In genomic region chr7:120150257-120150656, GRCm38 (mm10) we compare ENCODE assay signal across 15 mouse cellular contexts. TPM values are rescaled to one million over a fixed set of nuclear protein-coding genes. Genes with fewer than 3 reads are reported as not detected.
DNase-seq lines count a peak whose midpoint lies in the region; ATAC-seq lines count a peak whose summit lies in the region.
"Had no signal": no experiment of that assay in that cellular context is flagged by ENCODE, and none has a peak within 500 bp of the region (broad histone marks: within the 10 kb centered on the region; RNA-seq: fewer than 3 reads in every experiment).

No protein-coding gene starts in this region.

- 0 out of 2 replicates have a peak, but pooled peaks cover 2% of the 10 kb centered on the region for H3K27me3 ChIP-seq in embryonic facial prominence, embryonic 10.5 days (replicated peaks; ENCODE audit: low read depth, poor library complexity, severe bottlenecking)
- H3K27me3 ChIP-seq: neural tube, embryonic 12.5 days had no signal

- DNase-seq in layer of hippocampus, adult 9-11 months = peak; percentile 38
- DNase-seq in layer of hippocampus, adult 18-20 months (ENCODE audit: low spot score in 2 of 2) = no peak
- peak; percentile 22 for DNase-seq in brain, adult 2 months (ENCODE audit: low read depth, low spot score)
- peak; percentile 48 for DNase-seq in embryonic facial prominence, embryonic 10.5 days (ENCODE audit: low spot score)
- peak; percentile 61 for DNase-seq in mesoderm, embryonic 11.5 days (ENCODE audit: low read depth, low spot score)
- no peak for DNase-seq in cerebellum, adult 8-10 months
- DNase-seq: heart, adult 2 months; right cerebral cortex, postnatal 4 days had no signal

- WGBS in embryonic facial prominence, embryonic 10.5 days = 10% methylated on average over 3 of the region's 3 CpGs

- ATAC-seq in erythroblast, adult 5-6 weeks (replicated peaks; ENCODE audit: low FRiP score, poor library complexity, severe bottlenecking) = no peak
- ATAC-seq: forebrain, embryonic 13.5 days; hindbrain, embryonic 16.5 days had no signal

- no peaks in the 10 kb centered on the region for H3K36me3 ChIP-seq in embryonic facial prominence, embryonic 10.5 days (replicated peaks)
- H3K36me3 ChIP-seq: neural tube, embryonic 12.5 days had no signal

- no peak overlapping the region for H3K4me3 ChIP-seq in embryonic facial prominence, embryonic 10.5 days
- H3K4me3 ChIP-seq: forebrain, embryonic 13.5 days; heart, adult 2 months; neural tube, embryonic 12.5 days had no signal

- H3K9me3 ChIP-seq in embryonic facial prominence, embryonic 10.5 days = no peaks in the 10 kb centered on the region
- H3K9me3 ChIP-seq: forebrain, embryonic 13.5 days; neural tube, embryonic 12.5 days had no signal

- H3K27ac ChIP-seq in embryonic facial prominence, embryonic 10.5 days (replicated peaks) = 0 out of 2 replicates have a peak overlapping the region, but pooled peaks have one; percentile 3
- H3K27ac ChIP-seq: forebrain, embryonic 13.5 days; heart, adult 2 months; neural tube, embryonic 12.5 days had no signal

- H3K4me1 ChIP-seq in embryonic facial prominence, embryonic 10.5 days = peaks cover 13% of the 10 kb centered on the region
- H3K4me1 ChIP-seq: forebrain, embryonic 13.5 days; neural tube, embryonic 12.5 days had no signal

RNA-seq across cellular contexts. Expression of gene Zp2, which starts 5.2 kb away (rescaled TPM):
- total RNA-seq in layer of hippocampus, adult 18-20 months (2021) = under 1 TPM in 1 of 2 experiments, not detected in 1; 0.13 TPM
- 0.06 and 0.16 TPM in 2 replicates for polyA plus RNA-seq in embryonic facial prominence, embryonic 10.5 days (2016; fragmentation: Nextera tagmentation; extraction: Ambion mirVana)
- total RNA-seq in erythroblast, adult 5-6 weeks (2015; ENCODE audit: low replicate concordance) = not detected in 2 replicates
- total RNA-seq in erythroblast, adult 5-6 weeks (2017; ENCODE audit: low replicate concordance) = not detected in 2 replicates
- total RNA-seq: megakaryocyte, adult 5-6 weeks; MEL had no signal
- polyA plus RNA-seq: forebrain, embryonic 13.5 days; hindbrain, embryonic 16.5 days; limb, embryonic 11.5 days; neural tube, embryonic 12.5 days had no signal

RNA-seq across cellular contexts. Expression of gene Anks4b, which starts 23.4 kb away (rescaled TPM):
- under 1 TPM; 0.30 to 0.32 TPM for total RNA-seq in layer of hippocampus, adult 18-20 months (2021)
- polyA plus RNA-seq in embryonic facial prominence, embryonic 10.5 days (2016; fragmentation: Nextera tagmentation; extraction: Ambion mirVana) = 0.11 TPM in 1 of 2 replicates, not detected in the other
- not detected in 2 replicates for total RNA-seq in erythroblast, adult 5-6 weeks (2015; ENCODE audit: low replicate concordance)
- total RNA-seq in erythroblast, adult 5-6 weeks (2017; ENCODE audit: low replicate concordance) = not detected in 2 replicates
- total RNA-seq: megakaryocyte, adult 5-6 weeks; MEL had no signal
- polyA plus RNA-seq: forebrain, embryonic 13.5 days; heart, adult 2 months; hindbrain, embryonic 16.5 days; limb, embryonic 11.5 days had no signal

RNA-seq across cellular contexts. Expression of gene Tmem159, which starts 48.1 kb away (rescaled TPM):
- total RNA-seq in layer of hippocampus, adult 18-20 months (2021) = 10 to 100 TPM in 1 of 2 experiments, 1 to 10 TPM in 1; 9.6 to 12.8 TPM
- 26.0 and 27.8 TPM in 2 replicates for polyA plus RNA-seq in embryonic facial prominence, embryonic 10.5 days (2016; fragmentation: Nextera tagmentation; extraction: Ambion mirVana)
- total RNA-seq in erythroblast, adult 5-6 weeks (2015; ENCODE audit: low replicate concordance) = 0.84 and 1.7 TPM in 2 replicates
- 1.2 TPM in 1 of 2 replicates, not detected in the other for total RNA-seq in erythroblast, adult 5-6 weeks (2017; ENCODE audit: low replicate concordance)
- total RNA-seq: MEL had no signal

RNA-seq across cellular contexts. Expression of gene Crym, which starts 51.7 kb away (rescaled TPM):
- 100 to 1,000 TPM; 255 to 271 TPM for total RNA-seq in layer of hippocampus, adult 18-20 months (2021)
- polyA plus RNA-seq in embryonic facial prominence, embryonic 10.5 days (2016; fragmentation: Nextera tagmentation; extraction: Ambion mirVana) = 149 and 175 TPM in 2 replicates
- total RNA-seq in erythroblast, adult 5-6 weeks (2015; ENCODE audit: low replicate concordance) = not detected in 2 replicates
- total RNA-seq in erythroblast, adult 5-6 weeks (2017; ENCODE audit: low replicate concordance) = not detected in 2 replicates
- total RNA-seq: megakaryocyte, adult 5-6 weeks; MEL had no signal

RNA-seq across cellular contexts. Expression of gene Abca14, which starts 53.5 kb away (rescaled TPM):
- not detected for total RNA-seq in layer of hippocampus, adult 18-20 months (2021)
- polyA plus RNA-seq in embryonic facial prominence, embryonic 10.5 days (2016; fragmentation: Nextera tagmentation; extraction: Ambion mirVana) = not detected in 2 replicates
- not detected in 2 replicates for total RNA-seq in erythroblast, adult 5-6 weeks (2015; ENCODE audit: low replicate concordance)
- total RNA-seq in erythroblast, adult 5-6 weeks (2017; ENCODE audit: low replicate concordance) = not detected in 2 replicates
- total RNA-seq: heart, adult 2 months; megakaryocyte, adult 5-6 weeks; MEL had no signal
- polyA plus RNA-seq: forebrain, embryonic 13.5 days; heart, adult 2 months; hindbrain, embryonic 16.5 days; limb, embryonic 11.5 days; neural tube, embryonic 12.5 days had no signal

Comparison
In these comparisons a context has a peak if more than half of its experiments do, and no peak if none do; other contexts are left out.
1. DNase-seq: peak in layer of hippocampus, adult 9-11 months (single experiment), brain, adult 2 months (single experiment), embryonic facial prominence, embryonic 10.5 days (single experiment) and mesoderm, embryonic 11.5 days (single experiment); none in layer of hippocampus, adult 18-20 months (0 of 2) and cerebellum, adult 8-10 months (single experiment).